Mouse (Mus musculus): Measurements from ENCODE around the gene 0610009B22Rik. TPM values are rescaled to one million over a fixed set of nuclear protein-coding genes. Genes with fewer than 3 reads are reported as not detected.
A peak's percentile ranks its signal among the peaks of the same experiment; 100 is the strongest.

0610009B22Rik gene
- polyA plus RNA-seq, 2 experiments, result 15.6 to 41.6 TPM

DNA sequence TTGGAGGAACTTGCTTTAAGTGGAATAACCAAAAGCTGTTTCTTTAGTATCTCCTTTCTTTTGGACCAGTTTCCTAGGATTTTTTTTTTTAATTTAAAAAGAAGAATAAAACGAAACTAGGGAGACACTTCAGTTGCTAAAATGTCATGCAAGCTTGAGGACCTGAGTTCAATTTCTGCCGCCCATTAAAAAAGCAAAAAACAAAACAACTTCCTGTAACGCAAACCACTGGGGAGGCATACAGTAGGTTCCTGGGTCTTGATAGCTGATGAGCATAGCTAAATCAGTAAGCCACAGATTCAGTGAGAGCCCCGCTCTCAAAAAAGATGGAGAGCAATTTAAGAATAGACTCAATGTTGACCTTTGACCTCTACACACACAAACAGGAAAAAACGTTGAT, 50.2 kb downstream of the 0610009B22Rik start:
- Histone ChIP-seq H3K27ac (no peak overlapping the region), H3K27me3 (ENCODE audit: control insufficient read depth, insufficient read depth, low read length) (no peaks in the 10 kb centered on the region), H3K36me3 (replicated peaks; ENCODE audit: control insufficient read depth, insufficient read depth, low read depth) (no peaks in the 10 kb centered on the region), H3K9me3 (ENCODE audit: control insufficient read depth, low read length) (no peaks in the 10 kb centered on the region), H3K4me1 (replicated peaks; ENCODE audit: control insufficient read depth in 2 of 2, insufficient read depth in 2 of 2, low read length in 1 of 2) (peaks cover 0 to 21% of the 10 kb centered on the region in 2 experiments; a peak in 3 of 4 replicates), H3K9ac (replicated peaks) (no peak overlapping the region), H3K4me2 (ENCODE audit: low read depth) (peak overlapping the region; percentile 53), H3K4me3 (ENCODE audit: insufficient read depth in 1 of 2, low read depth in 2 of 2, low read length in 2 of 2) (peak overlapping the region in 1 of 2 experiments; percentile 5; a peak in 1 of 4 replicates)
- no peak for ATAC-seq (ENCODE audit: insufficient read depth)
- no peak for DNase-seq (ENCODE audit: low read depth in 3 of 3, low spot score in 3 of 3)
- TF ChIP-seq CTCF (IDR thresholded peaks at IDR 0.05; ENCODE audit: low read depth) (no peak), EP300 (IDR thresholded peaks at IDR 0.05; ENCODE audit: low read depth) (no peak)
- WGBS (ENCODE audit: insufficient replicate concordance), result 49% methylated on average over 5 of the region's 5 CpGs

DNA sequence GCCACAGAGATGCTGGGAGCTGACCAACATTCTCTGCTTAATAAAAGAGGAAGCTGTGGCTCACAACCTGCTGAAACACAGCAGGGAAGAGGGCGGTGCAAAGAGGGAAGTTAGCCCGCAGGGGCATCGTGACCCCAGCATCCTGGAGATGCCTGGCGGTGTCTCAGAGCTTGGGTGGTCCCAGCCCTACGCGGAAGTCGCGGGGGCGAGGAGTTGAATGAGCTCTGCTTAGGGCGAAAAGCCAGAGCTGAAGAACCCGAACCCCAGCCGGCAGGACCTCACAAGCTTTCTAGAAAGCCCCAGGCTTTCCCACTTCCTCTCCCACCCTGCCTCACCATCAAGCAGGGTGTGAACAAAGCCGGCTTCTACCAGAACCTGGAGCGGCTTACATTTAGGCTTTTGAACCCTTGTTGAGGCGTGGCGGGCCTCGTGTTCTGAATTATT, 50.7 kb downstream of the 0610009B22Rik start:
- no peaks in the 10 kb centered on the region for H3K9me3 ChIP-seq (ENCODE audit: control insufficient read depth, low read length)
- peak overlapping the region; percentile 53 for H3K4me2 ChIP-seq (ENCODE audit: low read depth)
- ATAC-seq (ENCODE audit: insufficient read depth), result no peak
- no peak for TF ChIP-seq CTCF (IDR thresholded peaks at IDR 0.05; ENCODE audit: low read depth)
- TF ChIP-seq EP300 (IDR thresholded peaks at IDR 0.05; ENCODE audit: low read depth), result no peak
- no peak overlapping the region for H3K27ac ChIP-seq
- peak overlapping the region; percentile 32 for H3K9ac ChIP-seq (replicated peaks)
- no peak for DNase-seq (ENCODE audit: low read depth in 3 of 3, low spot score in 3 of 3)
- 5% methylated on average over 17 of the region's 17 CpGs for WGBS (ENCODE audit: insufficient replicate concordance)
- H3K27me3 ChIP-seq (ENCODE audit: control insufficient read depth, insufficient read depth, low read length), result no peaks in the 10 kb centered on the region
- no peaks in the 10 kb centered on the region for H3K36me3 ChIP-seq (replicated peaks; ENCODE audit: control insufficient read depth, insufficient read depth, low read depth)
- peak overlapping the region; percentile 5 to 16; a peak in 3 of 4 replicates for H3K4me3 ChIP-seq (ENCODE audit: insufficient read depth in 1 of 2, low read depth in 2 of 2, low read length in 2 of 2)
- peaks cover 0 to 21% of the 10 kb centered on the region in 2 experiments; a peak in 3 of 4 replicates for H3K4me1 ChIP-seq (replicated peaks; ENCODE audit: control insufficient read depth in 2 of 2, insufficient read depth in 2 of 2, low read length in 1 of 2)

DNA sequence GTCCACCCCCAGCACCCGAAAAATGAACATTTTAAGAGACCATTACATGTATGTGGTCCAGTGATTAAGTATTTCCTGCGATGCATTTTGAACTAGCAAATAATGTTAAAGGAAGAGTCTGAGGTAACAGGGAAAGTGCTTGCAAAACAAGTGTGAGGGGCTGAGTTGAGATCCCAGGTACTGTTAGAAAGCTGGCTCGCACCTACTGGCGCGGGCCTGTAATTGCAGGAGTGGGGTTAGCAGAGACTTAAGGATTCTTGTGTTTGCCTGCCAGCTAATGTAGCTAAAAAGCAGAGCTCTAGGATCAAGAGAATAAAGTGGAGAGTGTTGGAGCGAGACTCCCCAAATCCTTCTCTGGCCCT, 52.4 kb downstream of the 0610009B22Rik start:
- H3K9ac ChIP-seq (replicated peaks), result peak overlapping the region; percentile 88
- H3K4me1 ChIP-seq (replicated peaks; ENCODE audit: control insufficient read depth in 2 of 2, insufficient read depth in 2 of 2, low read length in 1 of 2), result peaks cover 0 to 21% of the 10 kb centered on the region in 2 experiments; a peak in 3 of 4 replicates
- H3K36me3 ChIP-seq (replicated peaks; ENCODE audit: control insufficient read depth, insufficient read depth, low read depth), result no peaks in the 10 kb centered on the region
- DNase-seq (ENCODE audit: low read depth in 3 of 3, low spot score in 3 of 3) (peak; percentile 62 to 71 (median 64)), ATAC-seq (ENCODE audit: insufficient read depth) (peak; percentile 53; the same call in 1 of the 2 replicates)
- no peak for TF ChIP-seq EP300 (IDR thresholded peaks at IDR 0.05; ENCODE audit: low read depth)
- TF ChIP-seq CTCF (IDR thresholded peaks at IDR 0.05; ENCODE audit: low read depth), result peak; percentile 89
- H3K4me2 ChIP-seq (ENCODE audit: low read depth), result peak overlapping the region; percentile 92
- WGBS (ENCODE audit: insufficient replicate concordance), result 3% methylated on average over 6 of the region's 6 CpGs
- no peaks in the 10 kb centered on the region for H3K9me3 ChIP-seq (ENCODE audit: control insufficient read depth, low read length)
- H3K27ac ChIP-seq, result peak overlapping the region; percentile 83
- no peaks in the 10 kb centered on the region for H3K27me3 ChIP-seq (ENCODE audit: control insufficient read depth, insufficient read depth, low read length)
- H3K4me3 ChIP-seq (ENCODE audit: insufficient read depth in 1 of 2, low read depth in 2 of 2, low read length in 2 of 2), result peak overlapping the region; percentile 78 to 80

DNA sequence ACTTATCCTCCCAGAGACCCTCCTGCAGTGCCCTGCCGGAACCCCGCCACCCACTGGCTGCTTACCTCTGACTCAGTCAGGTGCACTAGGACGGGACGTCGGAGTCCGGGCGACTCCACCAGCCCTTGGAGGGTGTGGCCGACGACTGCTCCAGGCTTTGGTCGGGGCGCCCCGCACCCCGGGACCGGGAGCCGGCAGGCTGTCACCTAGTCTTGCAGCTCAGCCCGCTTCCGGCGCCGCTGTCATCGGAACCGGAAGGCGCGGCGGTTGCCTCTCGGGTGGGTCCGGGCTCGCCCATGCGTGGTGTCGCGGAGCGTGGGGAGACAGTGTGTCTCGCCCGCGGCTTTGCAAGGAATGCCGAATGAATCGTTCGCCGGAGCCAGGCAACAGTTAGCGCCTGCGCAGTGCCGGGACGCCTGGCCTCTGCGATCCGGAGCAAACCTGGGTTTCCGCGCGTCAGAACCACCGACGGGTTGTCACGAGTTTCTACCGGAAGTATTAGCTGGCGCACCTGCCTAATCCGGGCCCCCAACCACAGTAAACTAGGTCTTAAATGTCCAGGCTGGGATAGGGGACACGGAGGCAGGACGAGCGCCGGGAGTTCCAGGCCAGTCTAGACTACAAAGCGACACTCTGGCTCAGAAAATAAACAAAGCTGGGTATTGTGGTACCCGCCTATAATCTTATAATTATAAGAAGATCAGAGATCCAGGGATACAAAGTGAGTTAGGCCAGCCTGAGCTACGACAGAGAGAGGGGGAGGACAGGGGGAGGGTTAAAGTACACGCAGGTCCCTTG, 53.0 kb downstream of the 0610009B22Rik start, which contains the start of gene Rmnd5b:
TSS of gene Rmnd5b (minus strand) at position 372 of the 798 bp plus-strand sequence.
- peak within 1 kb of the TSS; percentile 92 for H3K4me2 ChIP-seq (ENCODE audit: low read depth)
- TF ChIP-seq CTCF (IDR thresholded peaks at IDR 0.05; ENCODE audit: low read depth) (peak; percentile 47), EP300 (IDR thresholded peaks at IDR 0.05; ENCODE audit: low read depth) (no peak)
- no peaks in the 10 kb centered on the region for H3K27me3 ChIP-seq (ENCODE audit: control insufficient read depth, insufficient read depth, low read length)
- WGBS (ENCODE audit: insufficient replicate concordance), result under 1% methylated on average over 61 of the region's 61 CpGs
- H3K27ac ChIP-seq, result peak within 1 kb of the TSS; percentile 83
- peak within 1 kb of the TSS; percentile 78 to 80 for H3K4me3 ChIP-seq (ENCODE audit: insufficient read depth in 1 of 2, low read depth in 2 of 2, low read length in 2 of 2)
- H3K9ac ChIP-seq (replicated peaks), result peak within 1 kb of the TSS; percentile 88
- no peaks in the 10 kb centered on the region for H3K9me3 ChIP-seq (ENCODE audit: control insufficient read depth, low read length)
- DNase-seq (ENCODE audit: low read depth in 3 of 3, low spot score in 3 of 3) (peak; percentile 59 to 69 (median 61)), ATAC-seq (ENCODE audit: insufficient read depth) (peak; percentile 82)
- H3K36me3 ChIP-seq (replicated peaks; ENCODE audit: control insufficient read depth, insufficient read depth, low read depth), result no peaks in the 10 kb centered on the region
- H3K4me1 ChIP-seq (replicated peaks; ENCODE audit: control insufficient read depth in 2 of 2, insufficient read depth in 2 of 2, low read length in 1 of 2), result peaks cover 0 to 21% of the 10 kb centered on the region in 2 experiments; a peak in 3 of 4 replicates

Other genes with a start within 250 kb of the 0610009B22Rik start
- 7.3 and 10.1 TPM in 2 replicates for gene Phykpl, start 104.1 kb downstream of the 0610009B22Rik start, polyA plus RNA-seq (2012; rRNA removed)
- gene Phykpl, start 104.1 kb downstream of the 0610009B22Rik start, polyA plus RNA-seq (2014; fragmentation: Nextera tagmentation; extraction: Ambion mirVana), result 10.7 TPM in 2 replicates
- 215 and 260 TPM in 2 replicates for gene Hnrnpab, start 82.0 kb downstream of the 0610009B22Rik start, polyA plus RNA-seq (2012; rRNA removed)
- gene Hnrnpab, start 82.0 kb downstream of the 0610009B22Rik start, polyA plus RNA-seq (2014; fragmentation: Nextera tagmentation; extraction: Ambion mirVana), result 220 and 252 TPM in 2 replicates
- gene Nhp2, start 69.1 kb downstream of the 0610009B22Rik start, polyA plus RNA-seq (2012; rRNA removed), result 64.1 and 78.3 TPM in 2 replicates
- gene Nhp2, start 69.1 kb downstream of the 0610009B22Rik start, polyA plus RNA-seq (2014; fragmentation: Nextera tagmentation; extraction: Ambion mirVana), result 136 and 144 TPM in 2 replicates
- 15.2 and 15.6 TPM in 2 replicates for gene Rmnd5b, start 53.0 kb downstream of the 0610009B22Rik start, polyA plus RNA-seq (2012; rRNA removed)
- 19.0 and 20.5 TPM in 2 replicates for gene Rmnd5b, start 53.0 kb downstream of the 0610009B22Rik start, polyA plus RNA-seq (2014; fragmentation: Nextera tagmentation; extraction: Ambion mirVana)
- gene N4bp3, start 38.0 kb downstream of the 0610009B22Rik start, polyA plus RNA-seq (2012; rRNA removed), result 1.2 TPM in 2 replicates
- gene N4bp3, start 38.0 kb downstream of the 0610009B22Rik start, polyA plus RNA-seq (2014; fragmentation: Nextera tagmentation; extraction: Ambion mirVana), result 1.7 and 1.8 TPM in 2 replicates
- gene D930048N14Rik, start 37.9 kb downstream of the 0610009B22Rik start, polyA plus RNA-seq (2012; rRNA removed), result 1.0 TPM in 2 replicates
- 0.28 TPM in 2 replicates for gene D930048N14Rik, start 37.9 kb downstream of the 0610009B22Rik start, polyA plus RNA-seq (2014; fragmentation: Nextera tagmentation; extraction: Ambion mirVana)
- gene Sec24a, start 74.8 kb upstream of the 0610009B22Rik start, polyA plus RNA-seq (2012; rRNA removed), result 3.7 TPM in 2 replicates
- gene Sec24a, start 74.8 kb upstream of the 0610009B22Rik start, polyA plus RNA-seq (2014; fragmentation: Nextera tagmentation; extraction: Ambion mirVana), result 6.2 and 6.6 TPM in 2 replicates
- gene Sar1b, start 74.8 kb upstream of the 0610009B22Rik start, polyA plus RNA-seq (2012; rRNA removed), result 26.3 and 35.2 TPM in 2 replicates
- gene Sar1b, start 74.8 kb upstream of the 0610009B22Rik start, polyA plus RNA-seq (2014; fragmentation: Nextera tagmentation; extraction: Ambion mirVana), result 80.4 and 80.7 TPM in 2 replicates
- 0.63 and 0.77 TPM in 2 replicates for gene Jade2, start 168.8 kb upstream of the 0610009B22Rik start, polyA plus RNA-seq (2012; rRNA removed)
- gene Jade2, start 168.8 kb upstream of the 0610009B22Rik start, polyA plus RNA-seq (2014; fragmentation: Nextera tagmentation; extraction: Ambion mirVana), result 0.42 and 0.46 TPM in 2 replicates

Measured in liver, embryonic 14.5 days (tissue).